Mouse (Mus musculus) hindbrain, postnatal 0 days (tissue): ENCODE measurements around the gene Arhgap21. TPM values are rescaled to one million over a fixed set of nuclear protein-coding genes. Genes with fewer than 3 reads are reported as not detected.

Source experiments
- ATAC-seq: fragments of 200-750 bp; cut with Nextera tagmentation; 2 replicates; pipeline ENCODE4 v1.8.0; 2017; ENCODE audit warnings: mild to moderate bottlenecking, moderate TSS enrichment, moderate library complexity
- DNase-seq: peaks from one replicate; pipeline ENCODE4 v3.0.0-alpha.2; 2015; ENCODE audit warnings: low spot score
- H3K27ac ChIP-seq: fragments of 300-500 bp; sonication (generic); 2 replicates; pipeline ENCODE4 v1.5.1; 2014; ENCODE audit warnings: mild to moderate bottlenecking
- H3K27me3 ChIP-seq: fragments of 300-500 bp; sonication (generic); 2 replicates; pipeline ENCODE4 v1.6.1; 2014; ENCODE audit warnings: low read length, mixed read lengths; ENCODE audit not compliant: insufficient read depth
- H3K36me3 ChIP-seq: fragments of 300-500 bp; sonication (generic); 2 replicates; pipeline ENCODE4 v1.6.1; 2014; ENCODE audit warnings: low read length, mixed read lengths; ENCODE audit not compliant: insufficient read depth
- H3K4me1 ChIP-seq: fragments of 300-500 bp; sonication (generic); 2 replicates; pipeline ENCODE4 v1.6.1; 2014; ENCODE audit warnings: antibody characterized with exemption, low read length, mixed read lengths; ENCODE audit not compliant: insufficient read depth
- H3K4me2 ChIP-seq: fragments of 300-500 bp; sonication (generic); 2 replicates; pipeline ENCODE4 v1.6.1; 2014; ENCODE audit warnings: low read depth, mild to moderate bottlenecking, low read length, moderate library complexity, mixed read lengths
- H3K4me3 ChIP-seq: fragments of 300-500 bp; sonication (generic); 2 replicates; pipeline ENCODE4 v1.5.1; 2014; ENCODE audit warnings: low read length
- H3K9ac ChIP-seq: fragments of 300-500 bp; sonication (generic); replicated peaks from 2 replicates; pipeline ENCODE4 v1.6.1; 2014; ENCODE audit warnings: mild to moderate bottlenecking, low read length, moderate library complexity, mixed read lengths
- H3K9me3 ChIP-seq: fragments of 300-500 bp; sonication (generic); 2 replicates; pipeline ENCODE4 v1.6.1; 2016; ENCODE audit warnings: low read length, mixed read lengths
- CTCF ChIP-seq: IDR thresholded peaks from 2 replicates; pipeline ENCODE4 v1.5.1; 2016; ENCODE audit warnings: antibody characterized with exemption, control low read depth, low read depth
- WGBS: fragments of 180-500 bp; shearing (Covaris S2); extraction: QIAGEN DNeasy Blood & Tissue Kit; methylation state at CpG from one replicate; pipeline ENCODE4 v1.1.7; 2014; 5-methylcytosine and 5-hydroxymethylcytosine counted together
- polyA plus RNA-seq: library from polyadenylated mRNA; unstranded; fragments of >200 nt; fragmentation: Nextera tagmentation; extraction: Ambion mirVana; gene quantifications from 2 replicates; pipeline ENCODE4 v1.2.1, GENCODE M21; 2015
- total RNA-seq: library from RNA; depleted of rRNA; stranded (reverse); fragments of >200 nt; gene quantifications from 2 replicates; pipeline ENCODE4 v1.2.3, GENCODE M21; 2014

The Arhgap21 gene
- total and polyA plus RNA-seq, 2 experiments from 2014 or later: 26.6 to 65.8 TPM

GRCm38 (mm10) chr2:20914531-20915320 lies 54.0 kb downstream of the Arhgap21 start:
- 86% methylated on average over 10 of the region's 10 CpGs for WGBS
- no peak for ATAC-seq
- Histone ChIP-seq H3K9me3 (no peaks in the 10 kb centered on the region), H3K36me3 (no peaks in the 10 kb centered on the region; the same call in 1 of the 2 replicates), H3K9ac (no peak overlapping the region), H3K4me1 (no peaks in the 10 kb centered on the region), H3K27ac (no peak overlapping the region), H3K4me2 (no peak overlapping the region), H3K27me3 (no peaks in the 10 kb centered on the region), H3K4me3 (no peak overlapping the region)
- TF ChIP-seq CTCF: no peak
- no peak for DNase-seq

- WGBS: 94% methylated on average over 1 of the region's 1 CpGs
- H3K27ac ChIP-seq: no peak overlapping the region
- H3K36me3 ChIP-seq: no peaks in the 10 kb centered on the region; the same call in 1 of the 2 replicates
- ATAC-seq (no peak), DNase-seq (no peak)
- no peak overlapping the region for H3K9ac ChIP-seq
- no peaks in the 10 kb centered on the region for H3K27me3 ChIP-seq
- no peaks in the 10 kb centered on the region for H3K9me3 ChIP-seq
- no peak overlapping the region for H3K4me2 ChIP-seq
- no peak overlapping the region for H3K4me3 ChIP-seq
- no peaks in the 10 kb centered on the region for H3K4me1 ChIP-seq
- TF ChIP-seq CTCF: no peak
Observed at GRCm38 (mm10) chr2:20913019-20913415, 55.7 kb downstream of the Arhgap21 start.

- 82% methylated on average over 11 of the region's 11 CpGs for WGBS
- ATAC-seq: no peak
Observed at GRCm38 (mm10) chr2:20912348-20913018, 56.2 kb downstream of the Arhgap21 start.

GRCm38 (mm10) chr2:20910446-20910845 lies 58.2 kb downstream of the Arhgap21 start:
- Histone ChIP-seq H3K4me2 (no peak overlapping the region), H3K36me3 (no peaks in the 10 kb centered on the region; the same call in 1 of the 2 replicates), H3K9ac (no peak overlapping the region), H3K4me3 (no peak overlapping the region), H3K27me3 (no peaks in the 10 kb centered on the region), H3K27ac (no peak overlapping the region), H3K4me1 (no peaks in the 10 kb centered on the region), H3K9me3 (no peaks in the 10 kb centered on the region)
- ATAC-seq (no peak), DNase-seq (no peak)
- no peak for TF ChIP-seq CTCF
- 96% methylated on average over 3 of the region's 3 CpGs for WGBS

More at GRCm38 (mm10) chr2:20912348-20913018, 56.2 kb downstream of the Arhgap21 start:
- DNase-seq: no peak
- Histone ChIP-seq H3K9me3 (no peaks in the 10 kb centered on the region), H3K9ac (no peak overlapping the region), H3K36me3 (no peaks in the 10 kb centered on the region; the same call in 1 of the 2 replicates), H3K4me3 (no peak overlapping the region), H3K4me1 (no peaks in the 10 kb centered on the region), H3K4me2 (no peak overlapping the region), H3K27ac (no peak overlapping the region), H3K27me3 (no peaks in the 10 kb centered on the region)
- no peak for TF ChIP-seq CTCF

- Histone ChIP-seq H3K9me3 (no peaks in the 10 kb centered on the region), H3K36me3 (no peaks in the 10 kb centered on the region; the same call in 1 of the 2 replicates), H3K4me1 (no peaks in the 10 kb centered on the region), H3K4me2 (no peak overlapping the region), H3K4me3 (no peak overlapping the region), H3K27ac (no peak overlapping the region), H3K27me3 (no peaks in the 10 kb centered on the region), H3K9ac (no peak overlapping the region)
- 76% methylated on average over 7 of the region's 7 CpGs for WGBS
- no peak for TF ChIP-seq CTCF
- no peak for ATAC-seq
- no peak for DNase-seq
Observed at GRCm38 (mm10) chr2:20909404-20909803, 59.3 kb downstream of the Arhgap21 start.

GRCm38 (mm10) chr2:20907291-20907690 lies 61.4 kb downstream of the Arhgap21 start:
- Histone ChIP-seq H3K4me3 (no peak overlapping the region), H3K4me1 (no peaks in the 10 kb centered on the region), H3K4me2 (no peak overlapping the region), H3K27ac (no peak overlapping the region), H3K9ac (no peak overlapping the region), H3K36me3 (no peaks in the 10 kb centered on the region; the same call in 1 of the 2 replicates), H3K9me3 (no peaks in the 10 kb centered on the region), H3K27me3 (no peaks in the 10 kb centered on the region)
- WGBS: 95% methylated on average over 3 of the region's 3 CpGs
- no peak for DNase-seq
- no peak for ATAC-seq
- TF ChIP-seq CTCF: no peak
